Mouse (Mus musculus) megakaryocyte-erythroid progenitor cell, adult 5 weeks (primary cell): ENCODE data around the gene Zc3h12b. TPM values are rescaled to one million over a fixed set of nuclear protein-coding genes. Genes with fewer than 3 reads are reported as not detected.

Experiments
- polyA plus RNA-seq: library from polyadenylated mRNA; stranded (reverse); fragments of >175 nt; gene quantifications from 2 replicates; pipeline ENCODE4 v1.2.3, GENCODE M21; 2012

Zc3h12b gene
- 0.09 and 0.33 TPM in 2 replicates for polyA plus RNA-seq

DNA sequence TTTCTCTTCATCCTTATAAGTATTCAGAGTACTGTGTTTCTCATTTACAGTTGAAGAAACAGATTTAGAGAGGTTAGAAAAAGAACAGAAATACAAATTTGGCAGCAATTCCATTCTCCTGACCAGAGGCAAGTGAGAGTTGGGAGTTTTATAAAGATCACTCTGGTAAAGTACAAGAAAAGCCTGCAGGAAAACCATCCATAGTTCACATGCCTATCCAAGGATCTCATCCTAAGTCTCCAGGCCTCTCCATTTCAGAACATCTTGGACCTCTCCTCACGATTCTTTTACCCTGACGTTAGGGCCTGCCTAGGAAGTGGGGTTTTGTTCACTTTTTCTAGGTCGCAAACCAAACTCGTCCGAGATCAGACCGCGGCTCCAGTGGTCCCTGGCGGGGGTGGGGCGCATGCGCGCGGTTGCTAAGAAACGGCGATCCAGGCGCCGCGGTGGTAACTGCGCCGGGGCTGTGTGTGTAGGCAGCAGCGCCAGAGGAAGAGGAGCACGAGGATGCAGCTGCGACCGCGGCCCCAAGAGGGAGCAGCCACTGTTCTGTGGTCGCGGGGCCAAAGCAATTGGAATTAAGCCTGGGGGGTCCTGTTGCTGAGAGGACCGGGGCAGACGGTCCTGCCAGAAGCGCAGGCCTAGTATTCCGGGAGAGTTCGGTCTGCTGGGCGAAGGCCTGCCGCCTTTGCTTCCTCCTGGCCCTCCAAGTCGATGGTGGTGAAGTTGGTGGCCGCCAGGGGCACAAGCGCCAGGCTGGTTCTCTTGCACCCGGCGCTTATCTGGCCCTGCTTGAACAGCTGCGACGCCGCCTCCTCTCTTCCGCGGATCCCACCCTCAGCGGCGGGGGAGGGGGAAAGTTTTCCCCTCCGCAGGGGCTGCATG is at the start of gene Zc3h12b:
Zc3h12b (plus strand) TSS at position 452 of the 885 bp plus-strand sequence.

DNA sequence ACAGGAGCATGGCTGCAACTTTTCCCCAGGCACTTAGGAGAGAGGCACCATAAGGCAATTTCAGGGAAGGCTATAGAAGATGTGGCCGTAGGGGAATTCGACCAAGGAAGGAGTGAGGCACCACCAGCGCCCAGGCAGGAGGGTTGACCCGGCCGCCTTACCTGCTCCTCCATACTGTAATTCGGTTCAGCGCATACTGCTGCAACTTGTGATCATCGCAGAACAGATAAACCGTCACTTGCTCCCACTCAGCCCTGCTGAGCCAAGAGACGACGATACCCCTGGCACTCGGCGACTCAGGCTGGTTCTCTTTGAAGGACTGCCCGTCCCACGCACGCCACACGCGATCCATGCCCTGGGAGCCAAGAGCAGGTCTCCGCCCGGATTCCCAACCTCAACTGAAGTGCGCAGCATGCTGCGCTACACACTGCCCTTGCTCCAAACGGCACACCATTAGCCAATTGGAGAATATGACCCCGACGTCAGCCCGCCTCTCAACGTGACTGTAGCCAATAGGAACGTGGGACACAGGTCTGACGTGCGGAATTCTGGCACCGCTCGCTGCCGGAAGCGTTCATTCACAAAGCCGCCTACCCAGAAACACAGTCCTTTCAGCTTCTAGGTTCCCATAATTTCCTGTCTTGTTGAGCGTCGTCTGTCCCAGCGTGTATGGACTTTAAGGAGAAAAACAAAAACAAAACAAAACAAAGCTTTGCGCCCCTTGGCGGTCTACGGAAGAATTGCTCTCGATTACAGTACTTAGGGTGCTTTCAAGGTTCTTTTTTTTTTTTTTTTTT is 245.2 kb downstream of the Zc3h12b start, which contains the start of gene Las1l:
Las1l (minus strand) TSS at position 466 of the 797 bp plus-strand sequence.

Other genes starting within 250 kb of the Zc3h12b start
- not detected in 2 replicates for gene Asb12, start 153.7 kb upstream of the Zc3h12b start, polyA plus RNA-seq
- not detected in 2 replicates for gene Pfn5, start 153.6 kb upstream of the Zc3h12b start, polyA plus RNA-seq
- gene Zc4h2, start 53.2 kb upstream of the Zc3h12b start, polyA plus RNA-seq: 0.30 and 0.54 TPM in 2 replicates
- 11.7 and 20.6 TPM in 2 replicates for gene Las1l, start 245.3 kb downstream of the Zc3h12b start, polyA plus RNA-seq